Mouse (Mus musculus): ENCODE results near the gene Nutf2.
"Not testable (repeated sequence)": the region's sequence is repeated elsewhere in the genome, so short reads cannot be mapped to it uniquely, and the experiment has no call there.

Nutf2 gene

GRCm38 (mm10) chr8:105860143-105860981 lies at the start of gene Nutf2:
Nutf2 (plus strand) TSS chr8:105860580.
- peak; percentile 82 for DNase-seq (ENCODE audit: low spot score)

GRCm38 (mm10) chr8:105811061-105811460 lies 49.3 kb upstream of the Nutf2 start:
- DNase-seq (ENCODE audit: low spot score): no peak

- DNase-seq (ENCODE audit: low spot score): no peak
Measured at GRCm38 (mm10) chr8:105811543-105811942, 48.8 kb upstream of the Nutf2 start.

GRCm38 (mm10) chr8:105812511-105812910 lies 47.9 kb upstream of the Nutf2 start:
- no peak for DNase-seq (ENCODE audit: low spot score)

GRCm38 (mm10) chr8:105813241-105813640 lies 47.1 kb upstream of the Nutf2 start:
- DNase-seq (ENCODE audit: low spot score): no peak

GRCm38 (mm10) chr8:105819659-105820058 lies 40.7 kb upstream of the Nutf2 start:
- no peak for DNase-seq (ENCODE audit: low spot score)

GRCm38 (mm10) chr8:105820925-105821324 lies 39.5 kb upstream of the Nutf2 start:
- no peak for DNase-seq (ENCODE audit: low spot score)

GRCm38 (mm10) chr8:105825506-105825905 lies 34.9 kb upstream of the Nutf2 start:
- no peak for DNase-seq (ENCODE audit: low spot score)

GRCm38 (mm10) chr8:105826379-105826778 lies 34.0 kb upstream of the Nutf2 start:
- DNase-seq (ENCODE audit: low spot score): no peak

GRCm38 (mm10) chr8:105826861-105827848 lies 33.2 kb upstream of the Nutf2 start, which contains the start of the genes Ranbp10 and Tsnaxip1:
Ranbp10 (minus strand) TSS chr8:105827350.
Tsnaxip1 (plus strand) TSS chr8:105827731.
- DNase-seq (ENCODE audit: low spot score): peak; percentile 82

- DNase-seq (ENCODE audit: low spot score): not testable (repeated sequence)
Measured at GRCm38 (mm10) chr8:105833740-105834139, 26.6 kb upstream of the Nutf2 start.

- peak; percentile 42 for DNase-seq (ENCODE audit: low spot score)
Measured at GRCm38 (mm10) chr8:105835318-105835717, 25.1 kb upstream of the Nutf2 start.

GRCm38 (mm10) chr8:105836991-105837390 lies 23.4 kb upstream of the Nutf2 start:
- DNase-seq (ENCODE audit: low spot score): no peak

GRCm38 (mm10) chr8:105839209-105839608 lies 21.2 kb upstream of the Nutf2 start:
- DNase-seq (ENCODE audit: low spot score): no peak

- no peak for DNase-seq (ENCODE audit: low spot score)
Measured at GRCm38 (mm10) chr8:105846678-105847077, 13.7 kb upstream of the Nutf2 start.

GRCm38 (mm10) chr8:105850014-105850413 lies 10.4 kb upstream of the Nutf2 start:
- no peak for DNase-seq (ENCODE audit: low spot score)

- no peak for DNase-seq (ENCODE audit: low spot score)
Measured at GRCm38 (mm10) chr8:105850611-105851010, 9.8 kb upstream of the Nutf2 start.

- peak; percentile 66 for DNase-seq (ENCODE audit: low spot score)
Measured at GRCm38 (mm10) chr8:105851651-105852143, 8.7 kb upstream of the Nutf2 start.

GRCm38 (mm10) chr8:105852146-105852729 lies 8.1 kb upstream of the Nutf2 start:
- no peak for DNase-seq (ENCODE audit: low spot score)

GRCm38 (mm10) chr8:105853178-105853577 lies 7.2 kb upstream of the Nutf2 start, which contains the start of gene Cenpt:
Cenpt (minus strand) TSS chr8:105853278.
- no peak for DNase-seq (ENCODE audit: low spot score)

- no peak for DNase-seq (ENCODE audit: low spot score)
Measured at GRCm38 (mm10) chr8:105854303-105854702, 6.1 kb upstream of the Nutf2 start.

GRCm38 (mm10) chr8:105854715-105855216 lies 5.6 kb upstream of the Nutf2 start, which contains the start of gene Thap11:
Thap11 (plus strand) TSS chr8:105855132.
- DNase-seq (ENCODE audit: low spot score): peak; percentile 81

Data from urinary bladder, postnatal 10 days (tissue).